Mouse (Mus musculus): ENCODE measurements around the gene Tchp. TPM values are rescaled to one million over a fixed set of nuclear protein-coding genes. Genes with fewer than 3 reads are reported as not detected.

Tchp gene
- polyA plus RNA-seq, 1 experiment from 2014 or later: 10.2 TPM

- ATAC-seq (replicated peaks; ENCODE audit: low FRiP score, low read depth) (no peak; the same call in 1 of the 2 replicates), DNase-seq (ENCODE audit: low spot score) (peak; percentile 71)
- no peak overlapping the region for H3K27ac ChIP-seq
- H3K9me3 ChIP-seq (replicated peaks; ENCODE audit: low read length): no peaks in the 10 kb centered on the region
- H3K36me3 ChIP-seq (ENCODE audit: insufficient read depth, low read length): peaks cover 59% of the 10 kb centered on the region
- 81% methylated on average over 12 of the region's 12 CpGs for WGBS
- H3K9ac ChIP-seq (ENCODE audit: low read depth, low read length): no peak overlapping the region
- no peak for TF ChIP-seq CTCF (IDR thresholded peaks at IDR 0.05; ENCODE audit: low read depth)
- no peak overlapping the region for H3K4me2 ChIP-seq (ENCODE audit: low read length)
- no peak overlapping the region for H3K4me3 ChIP-seq (replicated peaks; ENCODE audit: low read depth, low read length)
- H3K4me1 ChIP-seq (replicated peaks; ENCODE audit: insufficient read depth, low read length): no peaks in the 10 kb centered on the region
- H3K27me3 ChIP-seq (ENCODE audit: insufficient read depth, low read length): no peaks in the 10 kb centered on the region
These were observed 31.2 kb downstream of the Tchp start for GRCm38 (mm10) chr5:114738707-114739241.

GRCm38 (mm10) chr5:114740595-114740994 is 33.0 kb downstream of the Tchp start:
- Histone ChIP-seq H3K36me3 (ENCODE audit: insufficient read depth, low read length) (peaks cover 69% of the 10 kb centered on the region), H3K4me3 (replicated peaks; ENCODE audit: low read depth, low read length) (no peak overlapping the region), H3K4me2 (ENCODE audit: low read length) (no peak overlapping the region), H3K9me3 (replicated peaks; ENCODE audit: low read length) (no peaks in the 10 kb centered on the region), H3K27me3 (ENCODE audit: insufficient read depth, low read length) (no peaks in the 10 kb centered on the region), H3K4me1 (replicated peaks; ENCODE audit: insufficient read depth, low read length) (no peaks in the 10 kb centered on the region), H3K9ac (ENCODE audit: low read depth, low read length) (no peak overlapping the region), H3K27ac (no peak overlapping the region)
- WGBS: 54% methylated on average over 4 of the region's 4 CpGs
- peak; percentile 55; the same call in 1 of the 2 replicates for ATAC-seq (replicated peaks; ENCODE audit: low FRiP score, low read depth)
- no peak for DNase-seq (ENCODE audit: low spot score)
- no peak for TF ChIP-seq CTCF (IDR thresholded peaks at IDR 0.05; ENCODE audit: low read depth)

- Histone ChIP-seq H3K9ac (ENCODE audit: low read depth, low read length) (no peak overlapping the region), H3K36me3 (ENCODE audit: insufficient read depth, low read length) (peaks cover 57% of the 10 kb centered on the region), H3K9me3 (replicated peaks; ENCODE audit: low read length) (no peaks in the 10 kb centered on the region), H3K4me3 (replicated peaks; ENCODE audit: low read depth, low read length) (no peak overlapping the region), H3K27ac (no peak overlapping the region), H3K27me3 (ENCODE audit: insufficient read depth, low read length) (no peaks in the 10 kb centered on the region), H3K4me1 (replicated peaks; ENCODE audit: insufficient read depth, low read length) (no peaks in the 10 kb centered on the region), H3K4me2 (ENCODE audit: low read length) (no peak overlapping the region)
- no peak for TF ChIP-seq CTCF (IDR thresholded peaks at IDR 0.05; ENCODE audit: low read depth)
- ATAC-seq (replicated peaks; ENCODE audit: low FRiP score, low read depth): no peak
- DNase-seq (ENCODE audit: low spot score): no peak
- WGBS: 93% methylated on average over 10 of the region's 10 CpGs
These were observed 35.0 kb downstream of the Tchp start for GRCm38 (mm10) chr5:114742572-114742971.

GRCm38 (mm10) chr5:114742998-114743696 is 35.6 kb downstream of the Tchp start:
- Histone ChIP-seq H3K27ac (no peak overlapping the region), H3K4me3 (replicated peaks; ENCODE audit: low read depth, low read length) (no peak overlapping the region), H3K9me3 (replicated peaks; ENCODE audit: low read length) (no peaks in the 10 kb centered on the region), H3K4me2 (ENCODE audit: low read length) (no peak overlapping the region), H3K9ac (ENCODE audit: low read depth, low read length) (no peak overlapping the region), H3K36me3 (ENCODE audit: insufficient read depth, low read length) (peaks cover 57% of the 10 kb centered on the region), H3K4me1 (replicated peaks; ENCODE audit: insufficient read depth, low read length) (no peaks in the 10 kb centered on the region), H3K27me3 (ENCODE audit: insufficient read depth, low read length) (no peaks in the 10 kb centered on the region)
- 89% methylated on average over 13 of the region's 13 CpGs for WGBS
- ATAC-seq (replicated peaks; ENCODE audit: low FRiP score, low read depth): 0 out of 2 replicates have a peak, but pooled peaks have one; percentile 13
- no peak for DNase-seq (ENCODE audit: low spot score)
- no peak for TF ChIP-seq CTCF (IDR thresholded peaks at IDR 0.05; ENCODE audit: low read depth)

- no peak for TF ChIP-seq CTCF (IDR thresholded peaks at IDR 0.05; ENCODE audit: low read depth)
- DNase-seq (ENCODE audit: low spot score) (no peak), ATAC-seq (replicated peaks; ENCODE audit: low FRiP score, low read depth) (0 out of 2 replicates have a peak, but pooled peaks have one; percentile 35)
- H3K4me3 ChIP-seq (replicated peaks; ENCODE audit: low read depth, low read length): no peak overlapping the region
- H3K4me1 ChIP-seq (replicated peaks; ENCODE audit: insufficient read depth, low read length): no peaks in the 10 kb centered on the region
- H3K27me3 ChIP-seq (ENCODE audit: insufficient read depth, low read length): no peaks in the 10 kb centered on the region
- H3K9me3 ChIP-seq (replicated peaks; ENCODE audit: low read length): no peaks in the 10 kb centered on the region
- WGBS: 82% methylated on average over 8 of the region's 8 CpGs
- no peak overlapping the region for H3K4me2 ChIP-seq (ENCODE audit: low read length)
- H3K27ac ChIP-seq: no peak overlapping the region
- H3K36me3 ChIP-seq (ENCODE audit: insufficient read depth, low read length): peaks cover 55% of the 10 kb centered on the region
- no peak overlapping the region for H3K9ac ChIP-seq (ENCODE audit: low read depth, low read length)
These were observed 36.1 kb downstream of the Tchp start for GRCm38 (mm10) chr5:114743697-114744090.

GRCm38 (mm10) chr5:114745581-114745980 is 38.0 kb downstream of the Tchp start:
- no peak for ATAC-seq (replicated peaks; ENCODE audit: low FRiP score, low read depth)
- no peaks in the 10 kb centered on the region for H3K4me1 ChIP-seq (replicated peaks; ENCODE audit: insufficient read depth, low read length)

More at GRCm38 (mm10) chr5:114745581-114745980, 38.0 kb downstream of the Tchp start:
- Histone ChIP-seq H3K4me2 (ENCODE audit: low read length) (no peak overlapping the region), H3K9ac (ENCODE audit: low read depth, low read length) (no peak overlapping the region), H3K4me3 (replicated peaks; ENCODE audit: low read depth, low read length) (no peak overlapping the region), H3K36me3 (ENCODE audit: insufficient read depth, low read length) (peaks cover 58% of the 10 kb centered on the region), H3K9me3 (replicated peaks; ENCODE audit: low read length) (no peaks in the 10 kb centered on the region), H3K27me3 (ENCODE audit: insufficient read depth, low read length) (no peaks in the 10 kb centered on the region), H3K27ac (no peak overlapping the region)
- TF ChIP-seq CTCF (IDR thresholded peaks at IDR 0.05; ENCODE audit: low read depth): no peak
- DNase-seq (ENCODE audit: low spot score): no peak
- WGBS: 86% methylated on average over 5 of the region's 5 CpGs

All from kidney, postnatal 0 days (tissue).